Mouse (Mus musculus) bone marrow, adult 2 months (tissue): ENCODE results near the gene Kcng4.

ENCODE experiments used
- CTCF ChIP-seq: fragments of 200-500 bp; IDR thresholded peaks from 2 replicates; pipeline ENCODE4 v1.5.1; 2011; ENCODE audit warnings: low read length, control low read depth; ENCODE audit not compliant: control insufficient read depth, insufficient read depth
- POLR2A ChIP-seq: fragments of 200-500 bp; IDR thresholded peaks from 2 replicates; pipeline ENCODE4 v1.6.1; 2011; ENCODE audit warnings: low read depth, mild to moderate bottlenecking, control low read depth, low read length, borderline replicate concordance; ENCODE audit not compliant: control insufficient read depth

- TF ChIP-seq POLR2A (no peak), CTCF (no peak)
These were observed 12.4 kb downstream of the Kcng4 start for GRCm38 (mm10) chr8:119623061-119623460.
